Mouse (Mus musculus) midbrain, embryonic 16.5 days (tissue): ENCODE measurements at regions not wholly inside any gene's neighbourhood (a gene's known extent, or its start where the extent isn't known, plus 50 kb on each side); places are given as distances from the start of the nearest gene placed in this dataset.

Experiments used
- ATAC-seq: fragments of 200-750 bp; cut with Nextera tagmentation; 2 replicates; pipeline ENCODE4 v1.8.0; 2017; ENCODE audit warnings: moderate TSS enrichment
- H3K27ac ChIP-seq: fragments of 300-500 bp; sonication (generic); 2 replicates; pipeline ENCODE4 v1.5.1; 2014; ENCODE audit warnings: mild to moderate bottlenecking, low read length, mixed read lengths
- H3K27me3 ChIP-seq: fragments of 300-500 bp; sonication (generic); 2 replicates; pipeline ENCODE4 v1.6.1; 2014; ENCODE audit warnings: low read depth, low read length, mixed read lengths; ENCODE audit not compliant: control insufficient read depth, insufficient read depth
- H3K36me3 ChIP-seq: fragments of 300-500 bp; sonication (generic); 2 replicates; pipeline ENCODE4 v1.6.1; 2014; ENCODE audit warnings: mild to moderate bottlenecking, low read length, moderate library complexity, mixed read lengths; ENCODE audit not compliant: control insufficient read depth, insufficient read depth
- H3K4me1 ChIP-seq: fragments of 300-500 bp; sonication (generic); 2 replicates; pipeline ENCODE4 v1.6.1; 2014; ENCODE audit warnings: mild to moderate bottlenecking, low read length, mixed read lengths; ENCODE audit not compliant: control insufficient read depth, insufficient read depth
- H3K4me2 ChIP-seq: fragments of 300-500 bp; sonication (generic); 2 replicates; pipeline ENCODE4 v1.6.1; 2014; ENCODE audit warnings: mild to moderate bottlenecking, low read length, mixed read lengths
- H3K4me3 ChIP-seq: fragments of 300-500 bp; sonication (generic); 2 replicates; pipeline ENCODE4 v1.5.1; 2014; ENCODE audit warnings: low read depth, mild to moderate bottlenecking, low read length, moderate library complexity, mixed read lengths
- H3K9ac ChIP-seq: fragments of 300-500 bp; sonication (generic); 2 replicates; pipeline ENCODE4 v1.6.1; 2014; ENCODE audit warnings: low read depth, low read length, mixed read lengths
- H3K9me3 ChIP-seq: fragments of 300-500 bp; sonication (generic); replicated peaks from 2 replicates; pipeline ENCODE4 v1.6.1; 2014; ENCODE audit warnings: mild to moderate bottlenecking, low read length, mixed read lengths; ENCODE audit not compliant: control insufficient read depth, poor library complexity, severe bottlenecking
- WGBS: fragments of 180-500 bp; shearing (Covaris S2); extraction: QIAGEN DNeasy Blood & Tissue Kit; methylation state at CpG from one replicate; pipeline ENCODE4 v1.1.7; 2014; 5-methylcytosine and 5-hydroxymethylcytosine counted together

- Histone ChIP-seq H3K4me3 (no peak overlapping the region), H3K4me1 (no peaks in the 10 kb centered on the region), H3K9ac (no peak overlapping the region), H3K27me3 (no peaks in the 10 kb centered on the region), H3K36me3 (no peaks in the 10 kb centered on the region), H3K4me2 (no peak overlapping the region), H3K9me3 (no peaks in the 10 kb centered on the region), H3K27ac (no peak overlapping the region)
- 89% methylated on average over 3 of the region's 3 CpGs for WGBS
- no peak for ATAC-seq
Observed at GRCm38 (mm10) chr3:147153456-147153855, 301.3 kb downstream of the Ttll7 start.

- H3K9ac ChIP-seq: no peak overlapping the region
- no peak overlapping the region for H3K4me3 ChIP-seq
- no peak for ATAC-seq
- H3K27me3 ChIP-seq: no peaks in the 10 kb centered on the region
- WGBS: 85% methylated on average over 2 of the region's 2 CpGs
- H3K27ac ChIP-seq: no peak overlapping the region
- no peaks in the 10 kb centered on the region for H3K36me3 ChIP-seq
- no peaks in the 10 kb centered on the region for H3K9me3 ChIP-seq
- H3K4me2 ChIP-seq: no peak overlapping the region
- H3K4me1 ChIP-seq: no peaks in the 10 kb centered on the region
Observed at GRCm38 (mm10) chr3:147153998-147154397, 301.8 kb downstream of the Ttll7 start.

DNA sequence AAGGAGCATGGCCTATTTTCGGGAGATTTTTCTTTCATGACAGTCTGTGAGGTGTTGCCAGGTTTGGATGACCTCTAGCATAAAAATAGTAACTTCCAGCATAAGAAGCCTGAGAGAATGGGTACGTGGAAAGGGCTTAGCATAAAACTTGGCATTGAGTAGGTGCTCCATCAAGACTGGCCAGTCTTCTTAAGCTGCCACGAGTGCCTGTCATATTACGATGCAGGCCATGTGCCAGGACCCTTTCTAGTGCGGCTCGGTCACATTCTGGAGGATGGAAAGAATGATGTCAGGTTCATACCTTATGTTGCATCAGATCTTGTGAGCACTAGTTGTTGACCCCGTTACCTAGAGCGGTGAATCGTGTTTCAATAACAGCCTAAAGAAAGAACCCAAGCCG, 311.0 kb downstream of the Ttll7 start:
- 89% methylated on average over 10 of the region's 10 CpGs for WGBS
- Histone ChIP-seq H3K27ac (no peak overlapping the region), H3K4me2 (no peak overlapping the region), H3K4me1 (peaks cover 5% of the 10 kb centered on the region; the same call in 1 of the 2 replicates), H3K36me3 (no peaks in the 10 kb centered on the region), H3K9ac (no peak overlapping the region), H3K27me3 (no peaks in the 10 kb centered on the region), H3K4me3 (no peak overlapping the region), H3K9me3 (no peaks in the 10 kb centered on the region)
- no peak for ATAC-seq

DNA sequence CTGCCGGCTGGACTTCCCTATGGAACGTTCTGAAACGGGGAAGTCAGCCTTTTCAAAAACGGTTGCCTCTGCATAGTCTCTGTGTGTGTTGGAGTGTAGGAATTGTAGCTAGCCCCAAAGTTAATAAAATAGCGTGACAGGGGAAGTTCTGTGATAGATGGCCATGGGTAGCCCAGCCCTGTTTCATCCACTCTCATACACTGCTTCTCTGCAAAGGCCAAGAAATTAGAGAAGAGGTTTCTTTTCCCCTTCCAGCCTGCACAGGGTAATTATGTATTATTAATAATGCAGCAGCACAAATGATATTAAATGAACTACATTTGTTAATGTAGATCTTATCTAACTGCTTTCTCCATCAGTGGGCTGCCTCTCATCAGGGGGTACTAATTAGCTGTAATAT, 311.4 kb downstream of the Ttll7 start:
- WGBS: 88% methylated on average over 5 of the region's 5 CpGs
- no peaks in the 10 kb centered on the region for H3K36me3 ChIP-seq
- H3K9ac ChIP-seq: no peak overlapping the region
- no peak overlapping the region for H3K4me3 ChIP-seq
- H3K4me1 ChIP-seq: peaks cover 5% of the 10 kb centered on the region; the same call in 1 of the 2 replicates
- no peaks in the 10 kb centered on the region for H3K9me3 ChIP-seq
- no peaks in the 10 kb centered on the region for H3K27me3 ChIP-seq
- H3K27ac ChIP-seq: no peak overlapping the region
- ATAC-seq: no peak
- no peak overlapping the region for H3K4me2 ChIP-seq

DNA sequence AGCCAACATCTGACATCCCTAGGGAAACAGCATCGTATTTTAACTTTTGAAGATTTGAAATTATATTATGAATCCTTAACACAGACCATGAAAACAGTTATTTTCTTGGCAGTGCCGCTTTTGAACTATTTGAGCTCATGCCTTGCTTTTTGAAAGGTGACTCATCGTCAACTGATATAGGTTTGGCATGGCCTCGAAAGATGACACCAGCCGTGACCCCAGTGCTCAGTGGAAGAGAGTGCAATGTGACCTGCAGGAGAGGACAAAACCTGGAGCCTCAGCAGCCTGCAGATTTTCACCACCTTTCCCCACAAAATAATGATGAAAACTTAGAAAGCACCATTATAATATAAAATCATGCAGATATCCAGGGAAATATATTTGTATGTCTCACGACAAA, 312.8 kb downstream of the Ttll7 start:
- no peak for ATAC-seq
- Histone ChIP-seq H3K36me3 (no peaks in the 10 kb centered on the region), H3K27me3 (no peaks in the 10 kb centered on the region), H3K9ac (no peak overlapping the region), H3K4me2 (no peak overlapping the region), H3K9me3 (no peaks in the 10 kb centered on the region), H3K27ac (no peak overlapping the region), H3K4me1 (peaks cover 5% of the 10 kb centered on the region; the same call in 1 of the 2 replicates), H3K4me3 (no peak overlapping the region)
- 92% methylated on average over 6 of the region's 6 CpGs for WGBS

GRCm38 (mm10) chr3:147166555-147166954, 314.4 kb downstream of the Ttll7 start:
- ATAC-seq: no peak
- Histone ChIP-seq H3K27ac (no peak overlapping the region), H3K27me3 (no peaks in the 10 kb centered on the region), H3K4me2 (no peak overlapping the region), H3K36me3 (no peaks in the 10 kb centered on the region), H3K9me3 (no peaks in the 10 kb centered on the region), H3K4me3 (no peak overlapping the region), H3K4me1 (peaks cover 5% of the 10 kb centered on the region; the same call in 1 of the 2 replicates), H3K9ac (no peak overlapping the region)
- 68% methylated on average over 5 of the region's 5 CpGs for WGBS

GRCm38 (mm10) chr3:147169215-147169614, 317.0 kb downstream of the Ttll7 start:
- Histone ChIP-seq H3K4me2 (no peak overlapping the region), H3K9ac (no peak overlapping the region), H3K27ac (no peak overlapping the region), H3K4me3 (no peak overlapping the region), H3K9me3 (no peaks in the 10 kb centered on the region), H3K27me3 (no peaks in the 10 kb centered on the region), H3K4me1 (peaks cover 2% of the 10 kb centered on the region; the same call in 1 of the 2 replicates), H3K36me3 (no peaks in the 10 kb centered on the region)
- no peak for ATAC-seq
- 88% methylated on average over 2 of the region's 2 CpGs for WGBS

GRCm38 (mm10) chr3:147170106-147170505, 317.9 kb downstream of the Ttll7 start:
- Histone ChIP-seq H3K27me3 (no peaks in the 10 kb centered on the region), H3K9me3 (no peaks in the 10 kb centered on the region), H3K27ac (no peak overlapping the region), H3K4me1 (peaks cover 2% of the 10 kb centered on the region; the same call in 1 of the 2 replicates), H3K9ac (no peak overlapping the region), H3K4me3 (no peak overlapping the region), H3K36me3 (no peaks in the 10 kb centered on the region), H3K4me2 (no peak overlapping the region)
- ATAC-seq: no peak
- WGBS: 41% methylated on average over 2 of the region's 2 CpGs

DNA sequence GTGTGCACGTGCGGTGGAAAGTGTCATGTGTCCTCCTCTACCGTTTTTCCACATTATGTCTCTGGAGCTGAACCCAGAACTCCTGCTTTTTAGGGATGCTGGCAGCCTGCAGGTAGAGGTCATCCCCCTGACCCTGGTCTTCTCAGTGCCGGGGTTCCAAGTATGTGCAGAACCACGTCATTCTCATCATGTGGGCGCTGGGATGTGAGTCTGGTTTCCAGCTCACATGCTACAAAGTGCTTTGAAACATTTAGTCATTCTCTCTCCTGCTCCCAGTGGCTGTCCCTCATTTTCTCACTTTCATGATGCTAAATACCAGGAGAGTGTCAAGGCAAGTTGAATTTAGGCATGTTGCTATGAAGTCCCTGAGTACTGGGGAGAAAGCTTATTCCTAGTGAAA, 326.6 kb downstream of the Ttll7 start:
- H3K9ac ChIP-seq: no peak overlapping the region
- peaks cover 20% of the 10 kb centered on the region; the same call in 1 of the 2 replicates for H3K4me1 ChIP-seq
- no peaks in the 10 kb centered on the region; the same call in 1 of the 2 replicates for H3K27me3 ChIP-seq
- no peaks in the 10 kb centered on the region for H3K9me3 ChIP-seq
- H3K4me2 ChIP-seq: no peak overlapping the region
- 89% methylated on average over 6 of the region's 6 CpGs for WGBS
- H3K27ac ChIP-seq: no peak overlapping the region
- H3K4me3 ChIP-seq: no peak overlapping the region
- H3K36me3 ChIP-seq: no peaks in the 10 kb centered on the region
- ATAC-seq: no peak
